Mouse (Mus musculus) kidney, postnatal 0 days (tissue): ENCODE data around the gene Dcaf12. TPM values are rescaled to one million over a fixed set of nuclear protein-coding genes. Genes with fewer than 3 reads are reported as not detected.

Experiments used
- ATAC-seq: fragments of 200-750 bp; cut with Nextera tagmentation; replicated peaks from 2 replicates; pipeline ENCODE4 v1.8.0; 2017; ENCODE audit warnings: low read depth, moderate number of reproducible peaks, moderate TSS enrichment, moderate library complexity; ENCODE audit not compliant: low FRiP score
- DNase-seq: peaks from one replicate; pipeline ENCODE4 v3.0.0-alpha.2; 2016; ENCODE audit warnings: low spot score
- H3K27ac ChIP-seq: fragments of 300-500 bp; sonication (generic); 2 replicates; pipeline ENCODE4 v1.5.1; 2014; ENCODE audit warnings: mild to moderate bottlenecking
- H3K27me3 ChIP-seq: fragments of 300-500 bp; sonication (generic); 2 replicates; pipeline ENCODE4 v1.6.1; 2014; ENCODE audit warnings: low read length, mixed read lengths; ENCODE audit not compliant: insufficient read depth
- H3K36me3 ChIP-seq: fragments of 300-500 bp; sonication (generic); 2 replicates; pipeline ENCODE4 v1.6.1; 2014; ENCODE audit warnings: low read length, mixed read lengths; ENCODE audit not compliant: insufficient read depth
- H3K4me1 ChIP-seq: fragments of 300-500 bp; sonication (generic); replicated peaks from 2 replicates; pipeline ENCODE4 v1.6.1; 2014; ENCODE audit warnings: antibody characterized with exemption, low read length, mixed read lengths; ENCODE audit not compliant: insufficient read depth
- H3K4me2 ChIP-seq: fragments of 300-500 bp; sonication (generic); 2 replicates; pipeline ENCODE4 v1.6.1; 2014; ENCODE audit warnings: mild to moderate bottlenecking, low read length, moderate library complexity, mixed read lengths
- H3K4me3 ChIP-seq: fragments of 300-500 bp; sonication (generic); replicated peaks from 2 replicates; pipeline ENCODE4 v1.5.1; 2014; ENCODE audit warnings: low read depth, low read length
- H3K9ac ChIP-seq: fragments of 300-500 bp; sonication (generic); 2 replicates; pipeline ENCODE4 v1.6.1; 2014; ENCODE audit warnings: low read depth, low read length
- H3K9me3 ChIP-seq: fragments of 300-500 bp; sonication (generic); replicated peaks from 2 replicates; pipeline ENCODE4 v1.6.1; 2016; ENCODE audit warnings: low read length, inconsistent platforms, mixed read lengths
- CTCF ChIP-seq: IDR thresholded peaks from 2 replicates; pipeline ENCODE4 v1.5.1; 2016; ENCODE audit warnings: antibody characterized with exemption, low read depth, mild to moderate bottlenecking, moderate library complexity
- WGBS: fragments of 180-500 bp; shearing (Covaris S2); extraction: QIAGEN DNeasy Blood & Tissue Kit; methylation state at CpG from one replicate; pipeline ENCODE4 v1.1.7; 2014; 5-methylcytosine and 5-hydroxymethylcytosine counted together
- polyA plus RNA-seq: library from polyadenylated mRNA; unstranded; fragments of >200 nt; fragmentation: Nextera tagmentation; extraction: Ambion mirVana; gene quantifications from 2 replicates; pipeline ENCODE4 v1.2.1, GENCODE M21; 2015

Dcaf12 gene
- polyA plus RNA-seq, 1 experiment from 2014 or later = 49.8 TPM

DNA sequence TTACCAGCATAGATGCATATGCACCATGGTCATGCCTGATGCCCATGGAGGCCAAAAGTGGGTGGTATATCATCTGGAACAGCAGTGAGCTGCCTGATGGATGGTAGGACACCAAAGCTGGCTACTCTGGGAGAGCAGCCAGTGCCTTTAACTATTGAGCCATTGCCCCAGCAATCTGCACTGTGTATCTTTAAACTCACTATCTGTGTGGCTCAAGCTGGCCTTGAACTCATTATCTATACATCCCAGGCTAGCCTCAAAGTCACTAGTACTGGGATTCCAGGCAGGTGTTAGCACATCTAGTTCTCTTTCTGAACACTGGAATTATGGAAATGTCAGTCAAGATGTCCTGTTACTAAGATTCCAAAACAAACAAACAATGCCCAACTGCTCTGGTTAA, 21.9 kb upstream of the Dcaf12 start:
- TF ChIP-seq CTCF = no peak
- H3K9ac ChIP-seq = no peak overlapping the region
- no peaks in the 10 kb centered on the region for H3K36me3 ChIP-seq
- no peaks in the 10 kb centered on the region for H3K4me1 ChIP-seq
- no peaks in the 10 kb centered on the region for H3K9me3 ChIP-seq
- no peaks in the 10 kb centered on the region for H3K27me3 ChIP-seq
- DNase-seq (no peak), ATAC-seq (no peak)
- H3K4me3 ChIP-seq = no peak overlapping the region
- H3K4me2 ChIP-seq = no peak overlapping the region
- H3K27ac ChIP-seq = no peak overlapping the region

DNA sequence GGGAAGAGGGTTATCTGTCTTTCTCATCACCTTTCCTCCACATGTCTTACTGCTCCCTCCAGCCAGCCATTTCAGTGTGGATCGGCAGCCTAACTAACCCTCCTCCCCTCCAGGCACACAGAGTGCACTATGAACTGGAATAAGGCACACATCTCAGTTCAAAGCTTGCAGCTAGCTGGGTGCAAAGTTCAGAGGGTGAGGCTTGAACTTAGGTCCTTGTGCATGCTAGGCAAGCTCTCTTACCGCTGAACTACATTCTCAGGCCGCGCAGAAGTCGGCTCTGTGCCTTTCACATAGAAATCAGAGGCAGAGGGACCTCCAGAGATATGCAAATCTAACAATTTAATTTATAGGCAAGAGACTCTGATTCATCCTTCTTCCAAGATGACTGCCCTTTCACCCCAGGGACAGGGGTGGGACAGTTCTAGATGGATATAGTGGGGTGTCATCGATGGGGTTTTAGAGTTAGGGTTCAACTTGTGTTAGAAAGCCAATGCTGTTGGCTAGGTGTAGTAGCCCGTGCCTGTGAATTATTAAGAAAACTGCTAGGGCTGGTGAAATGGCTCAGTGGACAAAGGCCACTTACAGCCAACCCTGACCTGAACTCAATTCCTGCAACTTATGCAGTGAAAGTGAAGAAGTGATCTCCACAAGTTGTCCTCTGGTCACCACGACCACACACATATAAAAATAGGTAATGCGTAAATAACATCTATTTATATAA, 17.2 kb upstream of the Dcaf12 start:
- ATAC-seq = peak; percentile 91
- 75% methylated on average over 9 of the region's 9 CpGs for WGBS

DNA sequence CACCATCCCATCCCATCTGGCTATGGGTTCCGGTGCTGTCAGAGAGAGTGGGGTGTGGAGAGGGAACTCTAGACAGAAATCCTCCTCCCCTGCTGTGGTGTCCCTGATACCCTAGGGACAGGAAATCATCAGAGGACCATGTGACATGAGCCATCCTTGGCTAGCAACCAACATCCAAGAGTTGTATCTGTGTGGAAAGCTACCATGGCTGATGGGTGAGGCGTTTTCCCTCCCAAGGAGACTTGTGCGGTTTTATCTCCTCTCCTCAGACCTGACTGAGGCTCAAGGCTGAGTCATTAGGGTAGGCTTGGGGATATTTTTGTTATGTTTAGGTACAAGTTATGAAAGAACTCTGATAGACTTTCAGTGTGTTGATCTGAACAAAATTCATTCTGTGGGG, 16.4 kb upstream of the Dcaf12 start:
- H3K36me3 ChIP-seq = no peaks in the 10 kb centered on the region
- no peak overlapping the region for H3K9ac ChIP-seq
- TF ChIP-seq CTCF = no peak
- no peaks in the 10 kb centered on the region for H3K27me3 ChIP-seq
- no peak overlapping the region for H3K4me3 ChIP-seq
- no peak for ATAC-seq
- 70% methylated on average over 3 of the region's 3 CpGs for WGBS
- no peak for DNase-seq
- H3K27ac ChIP-seq = no peak overlapping the region
- no peaks in the 10 kb centered on the region for H3K9me3 ChIP-seq
- no peak overlapping the region for H3K4me2 ChIP-seq
- no peaks in the 10 kb centered on the region for H3K4me1 ChIP-seq

More for the DNA sequence above, 17.2 kb upstream of the Dcaf12 start:
- Histone ChIP-seq H3K27me3 (no peaks in the 10 kb centered on the region), H3K36me3 (no peaks in the 10 kb centered on the region), H3K9me3 (no peaks in the 10 kb centered on the region), H3K9ac (0 out of 2 replicates have a peak overlapping the region, but pooled peaks have one; percentile 19), H3K27ac (no peak overlapping the region), H3K4me2 (no peak overlapping the region), H3K4me1 (no peaks in the 10 kb centered on the region), H3K4me3 (no peak overlapping the region)
- DNase-seq = no peak
- no peak for TF ChIP-seq CTCF

DNA sequence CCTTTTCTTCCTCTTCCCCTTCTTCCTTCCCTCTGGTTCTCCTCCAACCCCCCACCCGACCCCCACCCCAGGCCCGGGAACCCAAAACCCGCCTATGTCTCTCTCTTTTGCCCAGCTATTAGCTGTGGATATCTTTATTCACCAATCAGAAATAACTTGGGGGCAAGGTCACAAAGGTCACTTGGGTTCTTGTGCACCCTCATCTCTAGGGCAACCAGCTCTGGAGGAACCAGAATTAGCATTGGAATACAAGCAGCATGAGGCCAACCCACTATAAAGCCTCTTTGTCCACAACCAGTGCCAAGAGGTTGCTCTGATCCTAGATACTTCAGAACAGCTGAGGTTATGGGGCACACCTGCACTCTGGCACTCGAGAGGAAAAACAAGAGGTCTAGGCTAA, 14.8 kb upstream of the Dcaf12 start:
- H3K27me3 ChIP-seq = no peaks in the 10 kb centered on the region
- no peak overlapping the region for H3K9ac ChIP-seq
- ATAC-seq (no peak), DNase-seq (no peak)
- TF ChIP-seq CTCF = no peak
- H3K4me2 ChIP-seq = no peak overlapping the region
- WGBS = 55% methylated on average over 4 of the region's 4 CpGs
- no peaks in the 10 kb centered on the region for H3K4me1 ChIP-seq
- H3K4me3 ChIP-seq = no peak overlapping the region
- no peaks in the 10 kb centered on the region for H3K36me3 ChIP-seq
- H3K27ac ChIP-seq = no peak overlapping the region
- H3K9me3 ChIP-seq = no peaks in the 10 kb centered on the region

DNA sequence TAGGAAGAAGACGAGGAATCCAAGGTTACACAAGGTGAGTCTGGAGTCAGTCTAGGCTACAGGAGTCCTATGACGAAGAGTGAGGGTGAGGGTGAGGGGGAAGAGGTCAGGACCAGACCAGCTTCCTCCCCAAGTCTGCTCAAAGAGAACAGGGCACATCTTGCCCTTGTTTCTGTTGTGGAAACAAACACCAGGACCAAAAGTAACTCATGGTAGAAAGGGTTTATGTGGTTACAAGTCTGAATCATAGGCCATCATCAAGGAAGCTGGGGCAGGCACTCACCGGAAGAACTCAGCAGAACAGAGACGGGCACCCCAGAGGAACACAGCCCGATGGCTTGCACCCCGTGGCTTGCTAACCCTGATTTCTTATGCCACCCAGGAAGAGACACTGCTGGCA, 12.2 kb upstream of the Dcaf12 start:
- TF ChIP-seq CTCF = no peak
- no peaks in the 10 kb centered on the region for H3K27me3 ChIP-seq
- H3K36me3 ChIP-seq = no peaks in the 10 kb centered on the region
- H3K4me1 ChIP-seq = no peaks in the 10 kb centered on the region
- H3K9me3 ChIP-seq = no peaks in the 10 kb centered on the region
- H3K4me3 ChIP-seq = no peak overlapping the region
- no peak overlapping the region for H3K27ac ChIP-seq
- H3K9ac ChIP-seq = no peak overlapping the region
- 88% methylated on average over 6 of the region's 6 CpGs for WGBS
- DNase-seq (no peak), ATAC-seq (no peak)
- H3K4me2 ChIP-seq = no peak overlapping the region

DNA sequence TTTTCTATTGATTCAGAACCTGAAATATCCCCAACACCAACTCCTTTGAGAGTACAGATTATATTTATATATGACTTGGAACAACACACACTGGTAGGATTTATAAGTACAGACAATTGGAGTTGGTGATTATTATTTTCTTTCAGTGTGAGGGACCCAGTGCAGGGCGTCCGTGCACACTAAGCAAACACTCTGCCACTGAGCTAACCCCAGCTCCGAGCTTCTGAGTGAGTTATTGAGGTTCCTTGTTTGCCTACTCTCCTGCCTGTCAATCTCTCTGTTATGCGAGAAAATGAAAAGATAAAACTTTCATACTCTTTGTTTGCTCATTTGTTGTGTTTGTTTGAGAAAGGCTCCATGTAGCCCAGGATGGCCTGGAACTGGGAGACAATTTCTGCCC, 6.3 kb upstream of the Dcaf12 start:
- TF ChIP-seq CTCF = no peak
- DNase-seq (no peak), ATAC-seq (no peak)
- 48% methylated on average over 4 of the region's 4 CpGs for WGBS
- Histone ChIP-seq H3K36me3 (no peaks in the 10 kb centered on the region), H3K4me3 (no peak overlapping the region), H3K27ac (no peak overlapping the region), H3K27me3 (no peaks in the 10 kb centered on the region), H3K4me1 (no peaks in the 10 kb centered on the region), H3K4me2 (no peak overlapping the region), H3K9ac (no peak overlapping the region), H3K9me3 (no peaks in the 10 kb centered on the region)

DNA sequence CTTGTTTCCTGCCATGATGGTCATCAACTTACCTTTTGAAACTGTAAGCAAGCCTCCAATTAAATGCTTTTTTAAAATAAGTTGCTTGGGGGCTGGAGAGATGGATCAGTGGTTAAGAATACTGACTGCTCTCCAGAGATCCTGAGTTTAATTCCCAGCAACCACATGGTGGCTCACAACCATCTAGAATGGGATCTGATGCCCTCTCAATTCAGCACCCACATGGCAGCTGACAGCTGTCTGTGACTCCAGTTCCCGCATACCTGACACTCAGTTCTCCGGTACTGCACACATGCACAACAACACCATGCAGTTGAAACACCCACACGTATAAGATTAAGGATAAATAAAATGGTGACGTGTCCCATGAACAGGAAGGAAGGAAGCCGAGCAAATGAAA, 3.6 kb upstream of the Dcaf12 start:
- H3K27ac ChIP-seq = no peak overlapping the region
- H3K4me1 ChIP-seq = peaks cover 4% of the 10 kb centered on the region; the same call in 1 of the 2 replicates
- DNase-seq (no peak), ATAC-seq (no peak)
- no peaks in the 10 kb centered on the region for H3K36me3 ChIP-seq
- H3K9ac ChIP-seq = no peak overlapping the region
- no peak overlapping the region for H3K4me3 ChIP-seq
- H3K4me2 ChIP-seq = no peak overlapping the region
- peak; percentile 19; the same call in 1 of the 2 replicates for TF ChIP-seq CTCF
- no peaks in the 10 kb centered on the region for H3K9me3 ChIP-seq
- WGBS = 73% methylated on average over 5 of the region's 5 CpGs
- H3K27me3 ChIP-seq = no peaks in the 10 kb centered on the region
